Mouse (Mus musculus) megakaryocyte, embryonic 14.5 days (primary cell): Measurements from ENCODE around the gene Cdc27.

ENCODE experiments used
- FLI1 ChIP-seq: IDR thresholded peaks from 2 replicates; pipeline ENCODE4 v1.6.1; 2012; ENCODE audit warnings: low read length, inconsistent platforms, mixed read lengths
- GATA1 ChIP-seq: IDR thresholded peaks from 3 replicates; pipeline ENCODE4 v1.6.1; 2012; ENCODE audit warnings: mixed read lengths, low read length, inconsistent platforms, borderline replicate concordance

- no peak for TF ChIP-seq GATA1
- TF ChIP-seq FLI1: no peak
These were observed 39.7 kb upstream of the Cdc27 start for GRCm38 (mm10) chr11:104590148-104590547.
